Mouse (Mus musculus) adipose tissue, adult 10 weeks (tissue): ENCODE results near the gene Maoa. TPM values are rescaled to one million over a fixed set of nuclear protein-coding genes. Genes with fewer than 3 reads are reported as not detected.

ENCODE experiments used
- polyA plus RNA-seq: library from polyadenylated mRNA; stranded (reverse); fragments of 350-450 nt; fragmentation: Illumina TruSeq; extraction: RNeasy Lipid Tissue Mini Kit (QIAGEN cat#74804); gene quantifications from one replicate; pipeline ENCODE4 v1.2.3, GENCODE M21; 2014; ENCODE audit warnings: low read depth, low replicate concordance

Maoa gene
- 11.6 TPM for polyA plus RNA-seq

GRCm38 (mm10) chrX:16619034-16619929 lies at the start of gene Maoa:
TSS of gene Maoa (plus strand) at chrX:16619698.

Other genes starting within 250 kb of the Maoa start
- gene Cypt1, start 96.8 kb upstream of the Maoa start, polyA plus RNA-seq: 2.8 TPM
- 50.8 TPM for gene Maob, start 197.7 kb downstream of the Maoa start, polyA plus RNA-seq